Mouse (Mus musculus) heart, postnatal 0 days (tissue): ENCODE results near the gene 4930539E08Rik.

Source experiments
- CTCF ChIP-seq: IDR thresholded peaks from 2 replicates; pipeline ENCODE4 v1.5.1; 2016; ENCODE audit warnings: antibody characterized with exemption, control low read depth, low read depth
- EP300 ChIP-seq: IDR thresholded peaks from 2 replicates; pipeline ENCODE4 v1.6.1; 2016; ENCODE audit warnings: antibody characterized with exemption, low read depth

DNA sequence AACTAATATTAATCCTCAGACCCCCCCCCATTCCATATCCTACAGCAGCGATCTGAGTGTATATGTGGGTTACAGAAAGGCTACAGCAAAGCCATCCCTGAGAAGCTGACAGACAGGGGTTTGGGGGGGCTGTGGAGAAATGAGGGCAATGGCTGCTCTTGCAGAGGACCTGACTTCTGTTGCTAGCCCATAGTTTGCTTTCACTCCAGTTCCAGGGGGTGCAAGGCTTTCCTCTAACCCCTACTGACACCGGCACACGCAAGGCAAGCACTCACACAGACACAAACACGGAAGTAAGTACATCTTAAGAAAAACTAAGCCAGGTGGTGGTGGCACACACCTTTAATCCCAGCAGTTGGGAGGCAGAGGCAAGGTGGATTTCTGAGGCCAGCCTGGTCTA, 14.2 kb upstream of the 4930539E08Rik start:
- no peak for TF ChIP-seq CTCF
- TF ChIP-seq EP300, result no peak
